Comparison of ENCODE assay signal across 12 mouse cellular contexts in the genomic region with DNA sequence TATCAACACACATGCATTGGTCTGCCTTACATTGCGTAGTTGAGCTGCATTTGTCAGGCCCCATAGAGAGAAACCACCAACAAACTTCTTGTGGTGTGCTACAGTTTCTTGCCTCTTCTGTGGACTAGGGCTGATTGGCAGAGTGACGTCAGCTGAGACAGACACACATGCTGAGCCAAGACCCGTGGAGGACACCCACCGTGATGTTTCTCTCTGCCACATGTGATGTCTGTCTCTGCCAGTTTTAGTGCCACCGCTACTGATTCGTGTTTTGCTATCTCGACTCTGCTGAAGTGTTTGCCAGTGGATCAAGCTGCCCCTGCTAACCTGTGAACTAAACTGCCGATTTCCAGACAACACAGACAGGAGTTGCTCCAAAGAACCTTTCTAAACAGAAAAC.
"Had no signal": no experiment of that assay in that cellular context is flagged by ENCODE, and none has a peak within 500 bp of the region (broad histone marks: within the 10 kb centered on the region; RNA-seq: fewer than 3 reads in every experiment).

No protein-coding gene starts in this region.

- DNase-seq: cerebellum, adult 9-10 months; cerebellum, postnatal 36 days; embryo, embryonic 11 days; forebrain, postnatal 0 days; gastrocnemius, adult 2 months; gastrocnemius, postnatal 10 days; gastrocnemius, postnatal 14 days; gastrocnemius, postnatal 25 days; gastrocnemius, postnatal 36 days; heart, adult 11 months; heart, adult 18-20 months; heart, adult 2 months had no signal
